Mouse (Mus musculus) gonadal fat pad, adult 2 months (tissue): ENCODE measurements at regions not wholly inside any gene's neighbourhood (a gene's known extent, or its start where the extent isn't known, plus 50 kb on each side); places are given as distances from the start of the nearest gene placed in this dataset.
A peak's percentile ranks its signal among the peaks of the same experiment; 100 is the strongest.
"Not testable (repeated sequence)": the region's sequence is repeated elsewhere in the genome, so short reads cannot be mapped to it uniquely, and the experiment has no call there.

Experiments
- DNase-seq: peaks from one replicate; pipeline ENCODE4 v3.0.0-alpha.2; 2012; ENCODE audit warnings: low read depth

GRCm38 (mm10) chr17:42956588-42956987 is 59.8 kb upstream of the Tnfrsf21 start:
- DNase-seq, result no peak

- no peak for DNase-seq
These were observed 61.6 kb upstream of the Tnfrsf21 start for GRCm38 (mm10) chr17:42954722-42955121.

GRCm38 (mm10) chr17:42944453-42944852 is 68.0 kb upstream of the Cd2ap start:
- DNase-seq, result no peak

GRCm38 (mm10) chr17:42943272-42943696 is 66.8 kb upstream of the Cd2ap start:
- DNase-seq, result peak; percentile 52

GRCm38 (mm10) chr17:42939476-42939875 is 63.0 kb upstream of the Cd2ap start:
- DNase-seq, result no peak

GRCm38 (mm10) chr17:42938579-42938978 is 62.1 kb upstream of the Cd2ap start:
- no peak for DNase-seq

- DNase-seq, result not testable (repeated sequence)
These were observed 61.0 kb upstream of the Cd2ap start for GRCm38 (mm10) chr17:42937480-42937879.

GRCm38 (mm10) chr17:42934068-42934467 is 57.6 kb upstream of the Cd2ap start:
- no peak for DNase-seq

GRCm38 (mm10) chr17:42933335-42934004 is 57.0 kb upstream of the Cd2ap start:
- DNase-seq, result no peak

GRCm38 (mm10) chr17:42927320-42927719 is 50.9 kb upstream of the Cd2ap start:
- DNase-seq, result no peak
